Mouse (Mus musculus) brain, embryonic 14.5 days (tissue): ENCODE measurements at regions not wholly inside any gene's neighbourhood (a gene's known extent, or its start where the extent isn't known, plus 50 kb on each side); places are given as distances from the start of the nearest gene placed in this dataset.

Experiments used
- DNase-seq: peaks from one replicate; pipeline ENCODE4 v3.0.0-alpha.2; 2011; ENCODE audit warnings: low read depth
- CTCF ChIP-seq: fragments of 200-500 bp; IDR thresholded peaks from 2 replicates; pipeline ENCODE4 v1.5.1; 2012; ENCODE audit warnings: inconsistent platforms, mild to moderate bottlenecking, moderate library complexity, borderline replicate concordance; ENCODE audit not compliant: insufficient read depth, insufficient read length; ENCODE audit errors: extremely low read depth
- POLR2A ChIP-seq: fragments of 200-500 bp; IDR thresholded peaks from 2 replicates; pipeline ENCODE4 v1.6.1; 2012; ENCODE audit warnings: mild to moderate bottlenecking, inconsistent platforms, borderline replicate concordance; ENCODE audit not compliant: poor library complexity, insufficient read depth, insufficient read length, severe bottlenecking; ENCODE audit errors: extremely low read depth

GRCm38 (mm10) chr11:114444211-114444610, 224.1 kb upstream of the Rpl38 start:
- no peak for DNase-seq

GRCm38 (mm10) chr11:114443444-114443843, 224.9 kb upstream of the Rpl38 start:
- TF ChIP-seq CTCF (no peak), POLR2A (no peak)
- DNase-seq: no peak

More at GRCm38 (mm10) chr11:114444211-114444610, 224.1 kb upstream of the Rpl38 start:
- TF ChIP-seq CTCF: no peak
- no peak for TF ChIP-seq POLR2A

- DNase-seq: no peak
- no peak for TF ChIP-seq POLR2A
- TF ChIP-seq CTCF: no peak
Measured at GRCm38 (mm10) chr11:114439314-114439713, 229.0 kb upstream of the Rpl38 start.

- no peak for DNase-seq
- TF ChIP-seq CTCF (no peak), POLR2A (no peak)
Measured at GRCm38 (mm10) chr11:114435788-114436187, 232.5 kb upstream of the Rpl38 start.

- no peak for DNase-seq
- no peak for TF ChIP-seq CTCF
- TF ChIP-seq POLR2A: no peak
Measured at GRCm38 (mm10) chr11:114433561-114433960, 234.8 kb upstream of the Rpl38 start.

- no peak for DNase-seq
- TF ChIP-seq POLR2A (no peak), CTCF (no peak)
Measured at GRCm38 (mm10) chr11:114425447-114425846, 242.9 kb upstream of the Rpl38 start.

GRCm38 (mm10) chr11:114423322-114423721, 245.0 kb upstream of the Rpl38 start:
- TF ChIP-seq POLR2A (no peak), CTCF (no peak)
- peak; percentile 60 for DNase-seq

- no peak for DNase-seq
- TF ChIP-seq CTCF (peak; percentile 45; the same call in 1 of the 2 replicates), POLR2A (no peak)
Measured at GRCm38 (mm10) chr11:114419002-114419401, 249.3 kb upstream of the Rpl38 start.

- peak; percentile 34 for DNase-seq
- TF ChIP-seq POLR2A: no peak
- no peak for TF ChIP-seq CTCF
Measured at GRCm38 (mm10) chr11:114416168-114416567, 252.2 kb upstream of the Rpl38 start.

- TF ChIP-seq POLR2A (no peak), CTCF (no peak)
- DNase-seq: peak; percentile 31
Measured at GRCm38 (mm10) chr11:114404401-114404800, 263.9 kb upstream of the Rpl38 start.

- DNase-seq: peak; percentile 87
- TF ChIP-seq POLR2A: no peak
- peak; percentile 58; the same call in 1 of the 2 replicates for TF ChIP-seq CTCF
Measured at GRCm38 (mm10) chr11:114402556-114403320, 265.6 kb upstream of the Rpl38 start.

GRCm38 (mm10) chr11:114400701-114401100, 267.6 kb upstream of the Rpl38 start:
- TF ChIP-seq CTCF (peak; percentile 33; the same call in 1 of the 2 replicates), POLR2A (no peak)
- no peak for DNase-seq

- no peak for TF ChIP-seq POLR2A
- no peak for TF ChIP-seq CTCF
- DNase-seq: no peak
Measured at GRCm38 (mm10) chr11:114392161-114392560, 276.2 kb upstream of the Rpl38 start.

- no peak for DNase-seq
- TF ChIP-seq POLR2A: no peak
- no peak for TF ChIP-seq CTCF
Measured at GRCm38 (mm10) chr11:114391553-114391952, 276.8 kb upstream of the Rpl38 start.
